Mouse (Mus musculus) G1E (cell line): ENCODE data around the gene Slc35b1.

Source experiments
- CTCF ChIP-seq: IDR thresholded peaks from 2 replicates; pipeline ENCODE4 v1.5.1; 2012; ENCODE audit warnings: low read depth, low read length, inconsistent platforms, mixed read lengths
- GATA1 ChIP-seq: IDR thresholded peaks from 2 replicates; pipeline ENCODE4 v1.6.1; 2012; ENCODE audit warnings: borderline replicate concordance, low read length, inconsistent platforms, mixed read lengths

DNA sequence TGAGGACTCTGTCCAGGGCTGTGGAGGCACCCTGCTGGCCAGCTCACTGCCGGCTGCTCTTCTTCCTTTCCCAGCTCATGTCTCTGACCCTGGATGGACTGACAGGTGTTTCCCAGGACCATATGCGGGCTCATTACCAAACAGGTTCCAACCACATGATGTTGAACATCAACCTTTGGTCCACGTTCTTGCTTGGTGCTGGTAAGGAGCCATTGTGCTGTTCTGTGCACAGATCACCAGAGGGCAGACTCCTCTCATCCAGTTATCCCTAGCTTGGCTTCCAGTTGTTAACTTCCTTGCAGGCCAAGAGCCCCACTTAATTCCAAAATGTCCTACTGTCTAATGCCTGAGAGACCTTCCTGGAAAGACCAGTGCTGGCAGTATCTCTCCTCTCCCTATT, 4.5 kb downstream of the Slc35b1 start:
- TF ChIP-seq CTCF (no peak), GATA1 (no peak)
